Mouse (Mus musculus): Measurements from ENCODE around the gene Pik3ap1.

GRCm38 (mm10) chr19:41290952-41291619 is 93.8 kb downstream of the Pik3ap1 start:
- TF ChIP-seq CTCF (IDR thresholded peaks at IDR 0.05; ENCODE audit: low read depth) (peak; percentile 76), EP300 (IDR thresholded peaks at IDR 0.05; ENCODE audit: low read depth) (no peak)
